Mouse (Mus musculus) frontal cortex, postnatal 25 days (tissue): ENCODE results near the gene Fry.

Source experiments
- DNase-seq, 2 experiments: peaks; one replicate each; pipeline ENCODE4 v3.0.0; 2022; ENCODE audit warnings: low spot score in 2 of 2

Gene Fry

GRCm38 (mm10) chr5:150173869-150174268, 55.4 kb downstream of the Fry start:
- DNase-seq = no peak

- no peak for DNase-seq
Observed at GRCm38 (mm10) chr5:150174950-150175349, 56.5 kb downstream of the Fry start.

- DNase-seq = no peak
Observed at GRCm38 (mm10) chr5:150176251-150177015, 58.0 kb downstream of the Fry start.

GRCm38 (mm10) chr5:150177757-150178156, 59.3 kb downstream of the Fry start:
- DNase-seq = no peak

DNA sequence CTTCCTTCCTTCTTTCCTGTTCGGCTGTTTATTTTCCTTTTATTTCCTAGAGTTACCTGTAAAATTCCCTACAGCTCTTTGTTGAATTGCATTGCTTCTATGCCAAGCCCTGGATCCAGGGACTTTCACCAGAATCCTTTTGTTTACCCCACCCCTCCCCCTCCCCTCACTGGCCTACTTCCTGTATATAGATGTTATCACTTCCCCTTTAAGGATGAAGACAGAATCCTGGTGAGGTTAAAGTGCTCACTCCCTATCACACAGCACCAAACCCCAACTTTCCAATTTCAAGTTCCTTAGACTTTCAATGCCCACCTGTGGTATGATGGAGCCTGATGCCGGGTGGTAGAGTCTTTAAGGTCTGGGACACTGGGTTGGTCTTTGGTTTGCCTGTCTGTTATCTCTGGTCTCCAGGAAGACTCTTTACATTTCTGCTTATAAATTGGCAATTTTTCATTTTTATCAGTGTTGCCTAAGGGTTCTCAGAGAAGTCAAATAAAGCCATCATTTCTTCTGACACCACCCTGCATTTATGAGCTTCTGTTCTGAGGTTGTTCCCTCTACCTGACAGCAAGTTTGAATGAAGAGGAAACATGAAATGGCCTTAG, 59.9 kb downstream of the Fry start:
- no peak for DNase-seq

DNA sequence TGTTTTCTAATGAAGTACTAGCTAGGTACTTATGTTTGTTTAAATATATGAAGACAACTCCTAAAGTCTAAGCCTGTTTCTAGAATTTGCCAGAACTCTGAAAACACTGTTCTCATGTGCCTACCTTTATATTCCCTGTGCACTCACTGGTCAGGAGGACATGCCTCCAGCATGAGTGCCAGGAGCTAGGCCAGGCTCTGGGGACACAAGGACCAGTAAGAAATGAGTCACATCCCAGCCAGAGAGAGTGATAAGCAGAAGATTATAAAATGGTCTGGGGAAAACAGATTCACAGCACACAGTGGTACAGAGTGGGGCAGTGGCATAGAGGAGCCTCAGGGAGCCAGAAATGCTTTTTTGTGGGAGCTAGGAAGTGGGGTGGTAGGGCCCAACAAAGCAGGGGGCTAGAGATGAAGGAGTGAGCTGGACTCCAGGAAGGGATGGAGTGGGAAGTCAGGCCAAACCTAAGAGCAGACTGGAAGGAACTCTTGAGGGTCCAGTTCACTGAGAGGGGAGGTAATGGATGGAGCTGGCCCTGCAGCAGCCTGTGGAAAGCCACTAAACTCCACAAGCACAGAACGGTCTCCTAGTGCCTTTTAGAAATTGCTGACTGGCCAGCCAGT, 62.7 kb downstream of the Fry start:
- no peak for DNase-seq

DNA sequence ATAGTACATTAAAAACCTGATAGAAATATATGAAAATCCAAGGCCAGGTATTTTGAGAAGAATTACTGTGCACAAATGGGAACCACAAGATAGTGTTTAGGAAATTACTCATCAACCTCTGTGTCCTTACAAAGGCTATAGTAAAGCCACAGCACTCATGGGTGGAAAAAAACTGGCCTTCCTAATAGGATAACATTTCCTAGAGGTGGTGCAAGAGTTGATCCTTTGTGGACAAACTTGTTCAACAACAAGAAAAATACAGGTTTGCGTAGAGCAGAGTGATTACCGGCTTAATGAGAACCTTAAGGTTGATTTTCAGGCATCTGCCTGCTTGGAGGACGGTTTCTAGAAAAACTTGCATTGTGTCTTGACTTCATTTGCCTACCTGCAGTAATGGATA, 66.5 kb downstream of the Fry start:
- no peak for DNase-seq

DNA sequence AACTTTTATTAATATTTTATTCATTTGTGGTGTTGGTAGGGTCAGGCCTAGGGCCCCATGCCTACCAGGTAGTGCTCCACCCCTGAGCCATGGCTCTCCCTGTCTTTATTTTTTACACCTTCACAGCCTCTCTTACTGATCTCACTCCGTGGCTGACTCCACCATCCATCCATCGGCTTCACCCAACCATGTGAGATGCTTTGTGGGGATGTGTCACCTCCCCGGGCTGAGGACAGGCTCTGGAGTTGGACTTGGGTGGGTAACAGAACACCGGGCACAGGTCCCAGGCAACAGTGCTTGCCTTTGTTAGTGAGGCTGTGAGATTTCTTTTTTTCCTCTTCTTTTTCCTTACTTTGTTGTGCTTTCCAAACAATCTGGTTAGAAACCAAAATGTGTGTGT, 67.7 kb downstream of the Fry start:
- DNase-seq = no peak

- DNase-seq = no peak
Observed at GRCm38 (mm10) chr5:150186676-150187075, 68.2 kb downstream of the Fry start.

DNA sequence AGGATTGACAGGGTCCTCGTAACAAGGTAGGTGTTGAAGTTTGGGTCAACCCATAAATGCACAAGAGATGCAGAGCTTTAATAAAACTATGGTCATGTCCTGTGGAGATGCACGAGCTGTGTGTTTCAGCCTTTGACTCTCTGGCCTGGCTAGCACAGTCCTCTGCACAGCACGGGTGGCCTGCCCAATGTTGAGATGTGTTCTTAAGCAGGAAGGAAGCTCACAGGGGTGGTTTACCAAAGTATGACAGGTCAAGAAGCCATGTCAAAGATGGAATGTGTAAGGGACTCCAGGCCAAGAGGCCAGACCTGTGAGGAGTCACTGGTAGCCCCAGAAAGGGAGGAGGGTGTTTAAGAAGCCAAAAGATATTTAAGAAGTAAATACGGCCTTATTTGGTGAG, 69.6 kb downstream of the Fry start:
- no peak for DNase-seq

- no peak for DNase-seq
Observed at GRCm38 (mm10) chr5:150190454-150191358, 72.3 kb downstream of the Fry start.

- DNase-seq = peak; percentile 20 to 49
Observed at GRCm38 (mm10) chr5:150195514-150196210, 77.2 kb downstream of the Fry start.

DNA sequence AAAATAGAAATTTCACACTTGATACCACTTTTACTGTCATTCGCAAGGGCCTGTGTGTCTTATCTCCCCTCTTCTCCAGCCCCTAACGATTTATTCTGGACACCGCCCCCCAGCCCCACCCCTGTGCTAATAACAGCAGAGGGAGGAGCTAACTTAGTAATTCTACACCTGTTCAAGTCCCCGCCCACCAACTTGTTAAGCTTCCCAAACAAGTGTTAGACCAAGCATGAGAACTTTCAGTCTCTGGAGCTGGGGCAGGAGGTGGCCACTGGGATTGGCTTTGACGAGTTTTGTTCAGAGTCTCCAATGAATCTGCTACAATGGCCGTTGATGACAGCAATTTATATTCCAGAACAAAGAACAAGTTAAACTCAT, 77.8 kb downstream of the Fry start:
- no peak for DNase-seq

DNA sequence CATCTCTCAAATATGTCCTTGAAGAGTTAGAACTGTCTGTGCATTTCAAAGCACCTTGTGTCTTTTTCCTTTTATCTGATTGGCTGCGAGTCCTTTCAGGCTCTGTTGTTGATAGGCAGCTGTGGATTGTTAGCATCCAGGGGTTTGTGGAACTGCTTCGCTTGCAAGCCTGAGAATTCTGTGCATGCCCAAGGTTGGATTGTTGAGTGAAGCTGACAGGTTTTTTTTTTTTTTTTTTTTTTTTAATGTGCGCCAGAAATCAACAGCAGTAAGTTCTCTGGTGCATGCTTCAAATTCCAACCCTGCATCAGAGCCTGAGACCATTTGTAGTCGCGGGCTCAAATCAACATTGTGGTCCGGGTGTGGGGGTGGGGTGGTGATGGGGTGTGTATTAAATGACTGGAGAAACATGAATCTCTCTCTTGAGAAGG, 78.5 kb downstream of the Fry start:
- no peak for DNase-seq

DNA sequence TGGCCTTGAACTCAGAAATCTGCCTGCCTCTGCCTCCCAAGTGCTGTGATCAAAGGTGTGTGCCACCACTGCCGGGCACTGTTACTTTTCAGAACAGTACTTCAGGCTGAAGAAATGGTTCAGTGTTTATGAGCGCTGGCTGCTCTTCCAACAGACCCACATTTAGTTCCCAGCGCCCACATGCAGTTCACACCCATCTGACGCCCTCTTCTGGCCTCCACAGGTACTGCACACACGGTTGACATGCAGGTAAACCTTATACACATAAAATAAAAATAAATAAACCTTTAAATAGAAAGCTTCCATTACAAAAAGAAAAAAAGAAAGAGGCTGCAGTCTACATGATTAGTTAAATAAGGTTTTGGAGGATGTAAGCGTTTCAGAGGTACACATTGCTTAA, 88.3 kb downstream of the Fry start:
- no peak for DNase-seq

- DNase-seq = no peak
Observed at GRCm38 (mm10) chr5:150207596-150207995, 89.2 kb downstream of the Fry start.

DNA sequence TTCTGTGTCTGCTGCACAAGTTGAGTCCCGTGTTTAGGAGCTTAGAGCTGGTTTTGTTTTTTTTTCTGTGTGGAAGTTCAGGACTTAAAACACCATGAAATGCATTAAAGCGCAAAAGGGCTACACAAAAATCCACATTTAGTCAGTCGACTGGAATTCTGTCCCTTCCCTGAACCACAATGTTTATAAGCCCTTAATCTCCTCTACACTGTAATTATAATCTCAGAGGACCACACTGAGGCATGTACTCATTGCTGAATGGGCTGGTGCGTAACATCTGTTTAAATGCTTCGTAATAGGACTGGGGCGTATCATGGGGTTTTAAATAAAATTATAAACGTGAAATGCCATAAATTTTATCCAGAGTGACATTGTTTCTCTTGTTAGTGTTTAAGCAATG, 89.6 kb downstream of the Fry start:
- no peak for DNase-seq

- no peak for DNase-seq
Observed at GRCm38 (mm10) chr5:150214081-150214480, 95.6 kb downstream of the Fry start.

GRCm38 (mm10) chr5:150216066-150216465, 97.6 kb downstream of the Fry start:
- no peak for DNase-seq

DNA sequence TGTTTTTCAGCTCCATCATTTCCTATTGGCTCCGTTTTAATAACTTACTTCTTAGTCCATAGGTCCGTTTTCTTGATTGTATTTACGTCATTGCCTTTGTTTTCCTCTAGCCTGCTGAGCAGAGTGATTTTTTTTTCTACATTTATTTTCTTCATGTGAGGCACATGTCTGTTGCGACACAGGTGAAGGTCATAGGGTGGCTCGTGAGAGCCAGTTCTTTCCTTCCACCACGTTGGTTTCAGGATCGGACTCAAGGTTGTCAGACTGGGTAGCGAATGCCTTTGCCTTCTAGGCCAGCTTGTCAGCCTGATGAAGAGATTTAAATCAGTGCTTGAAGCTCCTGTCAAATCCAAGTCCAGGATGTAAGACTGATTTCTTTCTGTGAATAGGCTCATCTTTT, 101.0 kb downstream of the Fry start:
- no peak for DNase-seq

- no peak for DNase-seq
Observed at GRCm38 (mm10) chr5:150220333-150220732, 101.9 kb downstream of the Fry start.

- DNase-seq = no peak
Observed at GRCm38 (mm10) chr5:150221806-150222205, 103.4 kb downstream of the Fry start.
